Mouse (Mus musculus): ENCODE results near the gene Selp.

- TF ChIP-seq CTCF (IDR thresholded peaks at IDR 0.05; ENCODE audit: low read depth), result no peak
- no peak for TF ChIP-seq EP300 (optimal IDR thresholded peaks at IDR 0.05)
These were observed at the start of gene Selp for GRCm38 (mm10) chr1:164114947-164115493.

All from stomach, postnatal 0 days (tissue).